Mouse (Mus musculus) thymus, postnatal 4 days (tissue): Measurements from ENCODE around the gene Hlcs.

ENCODE experiments used
- DNase-seq: peaks from one replicate; pipeline ENCODE4 v3.0.0; 2021

Gene Hlcs

DNA sequence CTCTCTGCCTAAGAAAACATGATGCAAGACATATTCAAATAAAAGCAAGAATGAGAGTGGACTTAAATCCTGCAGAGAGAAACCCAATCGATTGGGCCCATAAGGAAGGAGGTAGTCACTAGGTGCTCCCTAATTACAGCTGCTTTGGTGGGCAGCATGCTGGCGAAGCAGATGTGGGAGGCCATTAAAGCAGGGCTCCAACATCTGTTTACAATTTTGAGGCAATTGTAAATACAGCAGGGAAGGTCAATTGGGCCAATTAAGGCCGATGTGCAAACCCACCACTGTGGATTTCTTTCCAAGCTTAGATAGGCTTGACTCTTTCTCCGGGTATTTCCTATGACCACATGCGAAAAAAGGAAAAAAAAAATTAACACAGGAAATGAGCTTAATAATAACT is 117.5 kb downstream of the Hlcs start:
- DNase-seq, result no peak

DNA sequence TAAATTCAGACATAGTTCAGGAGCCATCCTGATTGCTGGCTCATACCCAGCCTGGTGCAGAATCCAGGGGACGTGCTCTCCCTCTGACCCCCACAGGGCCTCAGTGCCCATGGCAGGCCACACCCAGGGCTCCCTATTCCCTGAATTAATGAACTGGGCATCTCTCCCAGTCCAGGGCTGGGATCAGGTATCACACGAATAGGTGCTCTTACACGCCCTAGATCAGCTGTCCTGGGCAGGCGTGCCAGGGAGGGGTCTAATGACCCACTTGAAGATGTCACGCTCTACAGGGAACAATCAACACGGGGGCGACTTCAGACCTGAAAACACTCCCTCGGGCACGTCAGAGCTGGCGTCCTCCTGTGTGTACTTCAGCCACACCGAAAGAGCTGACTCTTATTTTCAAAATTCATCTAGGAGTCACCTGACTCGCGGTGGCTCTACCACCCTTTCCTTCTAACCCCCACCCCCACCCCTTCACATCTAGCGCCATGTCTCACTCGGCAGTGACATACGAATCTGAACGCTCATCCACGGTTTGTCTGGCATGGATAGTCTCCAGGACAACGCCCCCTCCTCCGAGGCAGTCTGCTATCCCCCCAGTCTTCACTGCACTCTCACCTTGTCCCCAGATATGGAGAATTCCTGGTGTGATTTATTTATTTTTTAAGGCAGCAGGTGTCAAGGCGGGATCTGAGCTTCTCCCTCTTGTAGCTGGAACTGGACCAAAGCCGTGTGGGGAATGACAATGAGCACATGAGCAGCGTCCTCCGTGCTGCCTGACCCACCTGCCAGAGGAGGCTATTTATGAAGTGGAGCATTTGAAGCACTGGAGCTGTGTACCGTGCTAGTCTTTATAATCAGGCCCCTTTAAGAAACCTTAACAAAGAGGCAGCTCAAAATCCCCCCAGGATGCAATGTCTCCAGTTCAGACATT is 121.7 kb downstream of the Hlcs start:
- no peak for DNase-seq

DNA sequence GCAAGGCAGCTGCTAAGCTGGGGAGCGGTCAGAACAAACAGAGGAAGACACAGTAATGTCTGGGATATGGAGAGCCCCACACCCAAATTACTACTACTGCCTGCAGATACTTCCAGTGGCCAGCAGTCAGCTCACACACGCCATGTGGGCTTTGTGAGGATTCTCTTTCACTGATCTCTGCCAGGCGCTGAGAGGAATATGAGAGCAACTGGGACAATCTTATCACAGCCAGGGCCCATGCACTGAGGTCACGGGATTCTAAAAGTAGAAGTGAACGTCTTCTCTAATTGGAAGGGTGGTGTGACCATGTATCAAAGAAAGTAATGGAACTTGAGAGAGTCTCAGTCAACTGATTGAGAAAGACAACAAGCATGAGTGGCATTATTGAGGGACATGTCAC is 123.1 kb downstream of the Hlcs start:
- no peak for DNase-seq

DNA sequence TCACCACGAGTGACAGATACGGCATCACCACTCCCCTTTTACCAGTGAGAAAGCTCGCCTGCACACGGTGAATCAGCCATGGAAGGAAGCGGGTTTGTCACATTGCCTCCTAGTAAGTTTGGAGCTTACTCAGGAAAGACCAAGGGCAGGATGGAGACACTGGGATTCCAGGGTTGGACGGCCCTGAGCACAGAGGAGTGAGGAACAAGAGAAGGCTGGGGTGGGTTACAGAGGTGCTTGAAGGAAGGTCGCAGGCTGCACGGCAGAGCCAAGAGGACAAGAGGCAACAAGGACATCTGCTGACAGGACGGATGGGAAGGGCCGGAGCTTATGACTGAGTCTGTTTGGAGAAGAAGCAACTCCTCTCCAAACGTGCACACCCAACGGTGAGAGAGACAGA is 126.8 kb downstream of the Hlcs start:
- no peak for DNase-seq

DNA sequence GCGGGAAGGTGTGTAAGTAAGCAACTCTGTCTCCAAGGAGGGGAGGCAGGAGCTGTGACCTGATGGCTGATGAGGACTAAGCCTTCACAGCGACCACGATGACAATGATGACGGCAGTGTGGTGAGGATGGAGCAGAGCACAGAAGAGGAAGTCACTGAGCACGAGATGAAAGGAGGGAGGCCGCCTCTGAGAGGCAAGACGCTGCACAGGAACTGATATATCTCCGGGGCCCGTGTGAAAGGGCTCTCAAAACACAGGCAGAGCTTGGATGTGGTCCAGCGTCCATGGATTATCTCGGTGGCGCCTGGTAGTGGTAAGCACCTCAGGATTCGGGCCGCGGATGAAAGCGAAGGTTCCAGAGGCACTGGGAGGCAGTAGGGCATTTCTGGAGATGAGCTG is 127.9 kb downstream of the Hlcs start:
- DNase-seq, result peak; percentile 84

DNA sequence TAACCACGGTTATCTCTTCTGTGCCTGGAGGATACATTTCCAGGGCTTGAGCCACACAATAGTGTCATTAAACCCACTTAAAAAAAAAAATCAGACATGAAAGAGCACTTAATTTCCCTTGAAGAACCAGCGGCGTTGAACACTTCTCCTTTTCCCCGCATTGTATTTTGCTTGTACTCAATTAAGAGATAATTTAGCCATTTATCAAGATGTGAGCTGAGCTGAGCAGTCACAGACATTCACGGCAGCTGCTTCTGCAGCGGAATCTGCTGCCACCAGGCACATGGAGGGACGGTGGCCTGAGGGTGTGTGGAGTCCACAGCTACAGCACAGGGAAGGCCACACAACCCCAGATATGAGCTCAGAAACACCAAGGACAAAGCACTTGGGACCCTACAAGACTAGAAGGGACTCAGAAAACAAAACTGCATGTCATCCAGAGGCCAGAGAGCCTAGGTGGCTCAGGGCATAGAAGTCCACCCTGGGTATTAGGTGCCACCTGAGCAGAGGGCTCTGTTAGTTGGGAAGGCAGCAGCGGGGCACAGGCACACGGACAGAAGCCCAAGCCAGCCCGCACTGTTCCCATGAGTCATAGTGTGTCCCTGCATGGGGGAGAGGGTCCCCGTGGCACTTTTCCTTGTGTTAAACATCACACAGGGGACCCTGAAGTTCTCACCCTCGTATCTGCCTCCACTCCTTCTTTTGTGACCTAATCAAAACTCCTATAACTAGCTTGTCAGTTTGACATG is 133.1 kb downstream of the Hlcs start:
- no peak for DNase-seq

DNA sequence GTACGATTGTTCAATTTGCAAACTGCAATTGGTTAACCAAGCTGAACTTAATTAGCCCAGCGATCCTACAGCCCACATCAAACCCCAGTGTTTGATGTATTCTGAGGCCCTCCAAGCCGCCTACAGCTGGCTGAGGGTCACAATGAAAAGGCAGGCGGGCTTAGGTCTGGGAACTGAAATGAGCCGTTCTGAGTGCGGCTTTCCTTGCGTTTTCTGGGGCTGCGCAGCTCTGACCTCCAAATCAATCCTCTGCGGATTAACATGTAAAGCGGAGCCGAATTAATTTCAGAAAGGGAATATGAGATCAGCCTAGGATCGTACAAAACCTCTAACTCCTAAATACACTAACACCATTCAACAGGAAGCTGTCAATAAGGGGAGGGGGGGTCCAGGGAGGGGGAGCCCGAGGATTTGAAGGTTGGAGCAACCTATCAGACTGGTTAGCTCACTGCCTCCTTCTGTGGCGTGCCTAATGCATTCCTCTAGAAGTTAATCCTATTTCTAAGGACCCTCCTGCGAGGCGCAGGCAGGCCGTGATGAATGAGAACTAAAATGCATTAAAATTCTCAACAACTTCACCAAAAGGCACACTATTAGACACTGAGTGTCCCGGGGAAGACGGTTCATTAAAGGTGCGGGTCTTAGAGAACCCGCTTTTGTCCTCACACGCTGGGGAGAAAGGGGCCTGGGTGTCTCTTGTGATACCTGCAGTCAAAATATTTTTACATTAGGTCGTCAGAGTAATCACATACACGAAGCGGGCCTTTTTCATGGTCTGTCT is 133.8 kb downstream of the Hlcs start:
- DNase-seq, result no peak

DNA sequence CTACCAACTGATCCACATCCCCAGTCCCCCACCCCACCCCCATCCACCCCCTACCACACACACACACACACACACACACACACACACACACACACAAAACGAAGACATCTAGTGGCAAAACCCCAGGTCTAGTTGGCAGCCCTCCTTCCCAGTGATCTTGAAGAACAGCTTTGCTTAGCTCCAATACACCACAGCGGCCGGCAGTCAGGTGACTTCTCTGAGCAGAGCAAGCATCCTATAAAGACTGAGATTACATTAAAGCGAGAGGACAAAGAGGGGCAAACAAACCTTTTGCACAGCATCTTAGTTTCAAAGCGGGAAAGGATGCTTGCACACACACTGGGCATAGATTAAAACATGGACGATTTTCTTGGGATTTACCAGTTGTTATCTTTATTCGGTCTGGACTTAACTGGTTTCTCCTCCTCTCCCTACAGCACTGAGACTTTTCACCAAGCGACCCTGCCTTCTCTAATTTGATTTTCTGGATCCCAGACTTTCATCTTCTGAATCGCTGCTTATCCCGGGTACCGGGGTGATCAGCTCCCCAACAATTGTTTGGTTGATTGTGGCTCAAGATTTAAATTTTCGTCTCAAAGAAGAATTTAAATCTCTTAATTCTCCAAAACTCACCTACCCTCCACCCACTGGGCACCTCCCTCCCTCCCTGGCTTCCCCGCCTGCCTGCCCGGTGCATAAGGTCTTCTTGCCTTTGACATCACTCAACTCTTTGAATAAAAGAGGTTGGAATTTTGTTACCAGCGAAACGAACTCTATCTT is 134.7 kb downstream of the Hlcs start:
- no peak for DNase-seq

DNA sequence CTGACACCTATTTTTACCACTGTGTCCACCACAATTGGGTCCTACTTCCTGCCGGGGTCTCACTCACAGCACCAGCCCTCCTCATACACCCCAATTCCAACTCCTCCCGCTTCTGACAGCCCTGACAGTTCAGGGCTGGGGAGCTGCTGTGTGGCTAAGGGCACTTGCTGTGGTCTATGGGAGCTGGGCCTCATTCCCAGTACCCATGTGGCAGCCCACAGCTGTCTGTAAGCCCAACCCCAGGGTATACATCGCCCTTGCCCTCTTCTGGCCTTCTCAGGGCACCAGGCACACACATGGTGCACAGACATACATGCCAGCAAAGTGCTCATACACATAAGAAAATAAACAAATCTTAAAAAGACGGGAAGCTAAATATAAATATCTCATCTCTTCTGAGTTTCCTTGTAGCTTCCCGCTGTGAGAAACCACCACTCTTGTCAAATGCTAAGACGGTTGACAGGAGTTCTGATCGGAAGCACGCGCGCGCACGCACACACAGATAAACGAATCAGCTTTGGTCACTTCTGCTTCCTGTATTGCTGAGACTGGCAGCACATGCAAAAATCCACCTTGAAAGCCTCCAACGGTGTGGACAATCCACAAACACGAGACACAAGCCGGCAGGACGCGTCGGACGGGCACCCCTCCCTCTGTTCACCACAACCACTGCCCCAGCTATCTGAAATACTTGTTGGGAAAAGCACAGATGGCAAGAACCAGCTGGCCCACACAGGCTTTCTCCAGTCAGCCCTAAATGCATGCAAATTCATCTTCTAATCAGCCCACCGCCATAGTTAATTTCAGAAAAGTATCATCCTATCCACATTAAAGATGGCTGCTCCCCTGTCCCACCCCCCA is 136.1 kb downstream of the Hlcs start:
- no peak for DNase-seq

DNA sequence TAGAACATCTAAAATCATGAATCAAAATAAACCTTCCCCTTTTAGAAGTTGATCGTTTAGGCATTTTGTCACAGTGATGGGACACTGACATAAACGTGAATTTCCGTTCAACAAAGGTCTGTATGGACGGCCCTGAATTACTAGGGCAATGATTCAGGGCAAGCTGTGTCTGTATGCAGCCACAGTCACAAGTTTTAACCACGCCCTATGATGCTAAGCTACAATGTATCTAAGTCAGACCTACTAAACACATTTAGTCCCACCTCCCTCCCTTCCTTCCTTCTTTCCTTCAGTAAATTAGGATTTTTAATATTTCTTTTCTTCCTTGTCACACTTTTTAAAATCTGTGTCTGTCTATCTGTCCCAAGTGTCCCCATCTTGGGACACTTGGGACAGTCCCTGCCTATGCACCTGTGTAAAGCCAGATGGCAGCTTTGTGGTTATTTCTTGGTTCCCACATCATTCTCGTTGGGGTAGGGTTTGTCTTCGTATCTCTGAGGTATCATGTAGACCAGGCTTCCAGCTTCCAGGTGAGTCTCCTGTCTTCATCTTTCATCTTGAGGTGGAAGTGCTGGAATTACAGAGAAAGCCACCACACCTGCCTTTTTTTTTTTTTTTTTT is 137.9 kb downstream of the Hlcs start:
- DNase-seq, result no peak

DNA sequence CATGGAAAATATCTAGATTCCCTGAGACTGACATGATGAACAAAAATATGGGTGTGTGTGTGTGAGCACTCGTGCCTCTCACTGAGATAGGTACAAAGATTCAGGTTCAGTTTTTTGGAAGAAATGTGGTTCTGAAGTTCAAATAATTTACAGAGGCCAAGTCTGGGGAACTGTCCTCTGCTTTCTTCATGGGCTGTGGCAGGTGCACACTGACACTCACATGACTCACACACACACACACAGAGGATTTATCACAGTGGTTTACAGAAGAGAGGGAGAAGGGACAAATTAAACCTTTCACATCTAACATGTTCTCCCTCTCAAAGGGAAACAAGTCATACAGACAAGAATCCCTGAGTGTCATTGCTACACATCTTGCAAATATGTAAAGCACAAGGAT is 140.0 kb downstream of the Hlcs start:
- no peak for DNase-seq

DNA sequence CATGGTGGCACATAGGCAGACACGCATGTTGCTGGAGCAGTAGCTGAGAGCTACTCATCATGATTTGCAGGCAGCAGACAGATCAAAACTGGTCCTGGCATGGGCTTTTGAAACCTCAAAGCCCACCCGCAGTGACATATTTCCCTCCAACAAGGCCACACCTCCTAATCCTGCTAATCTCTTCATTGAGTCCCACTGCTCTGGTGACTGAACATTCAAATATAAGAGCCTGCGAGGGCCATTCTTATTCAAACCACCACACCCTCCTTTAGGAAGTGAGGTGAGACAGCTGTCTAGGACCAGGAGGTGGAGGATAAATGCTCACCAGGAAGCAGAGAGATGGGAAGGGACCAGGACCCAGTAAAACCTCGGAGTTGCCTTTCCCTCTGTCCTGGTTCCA is 143.2 kb downstream of the Hlcs start:
- DNase-seq, result no peak

DNA sequence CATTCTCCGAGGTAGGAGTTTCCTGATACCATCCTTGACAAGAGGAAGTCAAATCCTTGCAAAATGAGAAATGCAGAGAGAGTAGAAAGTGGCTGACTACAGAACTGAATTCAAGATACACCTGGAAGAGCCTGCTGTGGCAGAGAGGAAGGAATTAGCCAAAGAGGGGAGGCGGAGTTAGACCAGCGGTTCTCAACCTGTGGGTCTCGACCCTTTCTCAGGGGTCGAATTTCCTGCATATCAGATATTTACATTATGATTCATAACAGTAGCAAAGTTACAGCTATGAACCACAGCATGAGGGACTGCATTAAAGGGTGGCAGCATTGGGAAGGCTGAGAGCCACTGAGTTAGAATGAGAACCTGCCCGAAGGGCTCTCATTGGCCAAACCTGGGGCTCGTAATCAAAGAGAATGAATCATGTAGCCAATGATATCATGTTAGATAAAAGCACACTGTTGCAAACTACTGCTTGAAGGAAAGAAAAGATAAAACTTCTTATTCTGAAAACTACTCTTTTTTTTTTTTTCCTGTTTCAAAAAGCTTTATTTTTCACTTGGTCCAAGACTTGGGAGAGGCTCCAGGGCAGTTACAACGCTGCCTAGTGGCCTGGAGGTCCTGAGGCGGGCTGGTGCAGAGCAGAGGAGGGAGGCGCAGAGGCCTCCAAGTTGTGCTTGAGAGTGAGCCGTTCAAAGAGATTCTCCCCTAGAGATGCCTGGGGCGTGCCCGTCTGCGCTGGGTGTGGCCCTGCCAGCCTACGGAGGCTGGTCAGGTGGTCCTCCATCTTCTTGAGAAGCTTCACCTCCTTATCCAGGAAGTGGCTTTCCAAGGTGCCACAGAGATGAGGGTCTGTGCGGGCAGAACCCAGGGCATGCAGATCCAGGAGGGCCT is 144.5 kb downstream of the Hlcs start:
- DNase-seq, result no peak

DNA sequence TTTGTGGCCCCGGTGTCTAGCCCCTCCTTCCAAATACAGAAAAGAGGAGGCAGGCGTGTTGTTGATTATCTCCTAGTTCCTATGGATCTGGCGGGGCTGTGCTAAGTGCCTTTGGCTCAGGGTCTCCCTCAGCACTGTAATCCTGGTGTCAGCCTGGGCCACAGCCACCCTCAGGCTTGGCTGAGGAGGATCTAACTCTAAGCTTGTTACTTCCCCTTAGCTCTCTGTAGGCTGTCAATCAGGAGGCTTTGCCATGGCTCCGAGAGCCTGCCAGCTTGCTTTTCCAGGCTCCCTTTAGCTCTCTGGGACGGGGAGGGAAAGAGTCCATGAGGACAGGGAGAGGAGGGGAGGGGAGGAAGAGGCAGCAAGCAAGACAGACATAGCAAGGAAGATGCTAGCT is 148.4 kb downstream of the Hlcs start:
- DNase-seq, result no peak

DNA sequence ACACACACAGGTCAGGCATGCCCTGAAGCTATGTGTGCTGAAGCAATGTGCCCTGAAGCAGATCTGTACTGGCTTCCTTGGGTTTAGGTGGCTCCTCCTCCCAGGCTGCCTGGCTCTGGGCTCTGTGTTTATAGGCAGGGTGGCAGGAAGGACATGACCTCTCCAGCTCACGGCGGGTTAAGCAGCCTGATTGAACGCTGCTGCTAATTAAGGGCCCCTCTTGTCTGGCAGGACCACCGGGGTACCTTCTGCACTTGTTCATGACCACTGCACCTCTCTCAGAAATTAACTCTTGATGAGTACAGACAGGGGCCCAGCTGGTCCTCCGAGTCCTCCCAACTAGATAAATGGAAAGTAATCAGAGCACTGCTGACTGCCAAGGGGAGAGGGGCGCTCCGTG is 149.1 kb downstream of the Hlcs start:
- no peak for DNase-seq

DNA sequence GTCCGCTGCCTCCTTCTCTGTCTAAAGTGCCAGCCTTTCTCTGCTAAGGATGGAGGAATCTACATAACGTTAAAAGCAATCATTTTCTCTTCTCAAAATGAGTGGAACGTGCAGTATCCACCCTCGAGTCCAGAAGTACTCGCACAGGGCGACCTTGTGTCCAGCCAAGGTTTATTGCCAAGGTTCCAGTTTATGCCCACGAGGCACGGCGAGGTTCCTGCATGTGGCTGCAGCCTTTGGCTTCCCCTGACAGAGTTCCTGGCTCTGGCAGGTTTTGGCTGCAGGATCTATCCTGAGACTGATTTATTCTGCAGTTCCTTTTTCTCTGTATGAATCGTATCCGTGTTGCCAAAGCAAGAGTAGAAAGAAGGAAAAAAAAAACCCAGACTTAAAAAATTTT is 150.3 kb downstream of the Hlcs start:
- no peak for DNase-seq

DNA sequence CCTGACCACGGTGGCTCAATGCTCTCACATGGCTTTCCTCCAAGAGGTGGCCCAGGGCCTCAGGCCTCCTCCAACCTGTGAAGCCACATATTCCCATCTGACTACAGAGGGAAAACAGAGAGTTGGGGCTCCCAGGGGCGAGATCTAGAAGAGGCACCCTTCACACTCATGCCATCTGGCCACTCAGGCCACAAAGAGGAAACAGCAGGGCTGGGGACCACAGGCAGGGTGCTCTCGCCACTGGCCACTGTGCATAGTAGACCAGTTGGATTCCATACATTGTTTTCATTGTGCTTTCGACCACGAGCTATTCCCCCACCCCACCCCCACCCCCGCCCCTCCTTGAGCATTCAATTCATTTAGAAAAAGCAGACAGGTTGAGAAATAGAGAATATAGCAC is 151.4 kb downstream of the Hlcs start:
- no peak for DNase-seq

DNA sequence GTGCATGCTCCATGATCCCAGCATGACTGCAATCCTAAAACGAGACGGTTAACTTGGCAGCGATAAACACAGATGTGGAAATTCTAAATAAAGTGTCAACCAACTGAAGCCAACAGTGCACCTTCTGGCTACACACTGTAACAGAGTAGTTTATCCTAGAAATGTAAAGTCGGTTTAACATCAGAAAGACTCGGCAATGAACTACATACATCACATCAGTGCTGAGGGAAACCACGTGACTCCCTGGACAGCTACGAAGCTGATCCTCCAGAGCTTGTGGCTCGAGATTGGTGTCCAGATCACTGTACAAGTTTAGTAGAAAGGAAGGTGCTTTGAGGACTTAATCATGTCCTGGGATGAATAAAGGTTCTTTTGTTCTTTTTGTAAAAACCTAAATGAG is 155.6 kb downstream of the Hlcs start:
- no peak for DNase-seq

DNA sequence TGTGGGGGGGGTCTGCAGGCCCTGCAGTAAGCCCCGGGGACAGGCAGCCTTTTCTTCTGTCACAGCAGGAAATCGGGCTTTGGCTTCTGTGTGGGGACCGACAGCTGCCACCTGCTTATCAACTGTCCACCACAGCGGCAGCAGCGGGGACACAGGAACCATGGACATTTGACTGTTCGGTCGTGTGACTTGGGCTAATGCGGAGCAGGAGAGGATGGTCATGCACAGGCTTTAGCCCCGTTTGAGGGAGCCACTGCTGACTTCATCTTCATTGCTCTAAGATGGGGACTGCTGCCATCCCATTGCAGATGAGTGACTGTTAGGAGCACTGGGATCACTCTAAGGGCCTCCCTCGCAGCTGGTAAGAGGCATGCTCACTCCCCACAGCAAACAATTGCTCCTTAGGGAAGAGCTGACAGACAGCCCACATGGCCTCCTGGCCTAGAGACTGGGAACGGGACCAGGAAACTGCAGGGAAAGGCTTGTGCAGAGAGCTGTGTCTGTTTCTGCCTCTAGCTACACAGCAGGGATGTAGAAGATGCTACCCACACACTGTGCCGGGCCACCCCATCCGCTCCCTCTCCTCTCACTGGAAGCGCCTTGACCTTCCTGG is 158.2 kb downstream of the Hlcs start:
- no peak for DNase-seq
